Mouse (Mus musculus): ENCODE measurements at regions not wholly inside any gene's neighbourhood (a gene's known extent, or its start where the extent isn't known, plus 50 kb on each side); places are given as distances from the start of the nearest gene placed in this dataset.

DNA sequence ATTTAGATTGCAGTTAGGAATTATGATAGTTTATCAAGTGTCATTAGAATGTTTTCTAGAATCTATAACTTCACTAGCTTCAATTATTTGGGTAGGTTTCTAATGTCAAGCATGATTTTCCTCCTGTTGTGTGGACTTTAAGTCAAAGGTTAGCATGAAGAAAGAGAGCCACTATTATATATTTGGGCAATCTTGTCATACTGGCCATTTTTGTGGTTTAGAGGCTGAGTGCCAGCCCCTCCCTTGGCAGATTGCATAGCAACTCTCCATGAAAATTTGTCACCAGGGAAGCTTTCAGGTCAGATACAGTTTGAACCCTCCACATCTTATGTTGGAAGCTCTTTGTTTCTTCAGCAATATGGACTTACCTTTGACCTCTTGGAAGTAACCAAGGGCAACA, 806.7 kb upstream of the Lrrc4c start:
- TF ChIP-seq POLR2A (IDR thresholded peaks at IDR 0.05; ENCODE audit: extremely low read depth, insufficient read depth, low read length) = no peak
- TF ChIP-seq CTCF (IDR thresholded peaks at IDR 0.05; ENCODE audit: low read depth, low read length) = no peak

Data from liver, adult 2 months (tissue).